Mouse (Mus musculus): ENCODE results near the gene Rpl5. TPM values are rescaled to one million over a fixed set of nuclear protein-coding genes. Genes with fewer than 3 reads are reported as not detected.

Gene Rpl5
- 100 to 1,000 TPM; 156 to 179 TPM for total RNA-seq (2023)

GRCm38 (mm10) chr5:107900206-107901013 is at the start of gene Rpl5:
Rpl5 (plus strand) TSS chr5:107900502.

GRCm38 (mm10) chr5:107874561-107875260 is 25.6 kb upstream of the Rpl5 start, which contains the start of gene Evi5:
Evi5 (minus strand) TSS chr5:107875107.

Other genes starting within 250 kb of the Rpl5 start
- 10 to 100 TPM; 17.6 to 25.3 TPM for gene Gfi1, start 174.5 kb upstream of the Rpl5 start, total RNA-seq (2023)
- gene Ube2d2b, start 70.4 kb upstream of the Rpl5 start, total RNA-seq (2023) = not detected
- 1 to 10 TPM; 4.3 to 5.0 TPM for gene Evi5, start 25.4 kb upstream of the Rpl5 start, total RNA-seq (2023)
- 10 to 100 TPM; 41.9 to 51.7 TPM for gene Fam69a, start 86.6 kb downstream of the Rpl5 start, total RNA-seq (2023)
- 10 to 100 TPM; 72.3 to 90.9 TPM for gene Mtf2, start 165.2 kb downstream of the Rpl5 start, total RNA-seq (2023)
- gene Tmed5, start 232.1 kb downstream of the Rpl5 start, total RNA-seq (2023) = 10 to 100 TPM; 45.9 to 53.4 TPM
- 1 to 10 TPM in 1 of 2 experiments, under 1 TPM in 1; 0.80 to 1.7 TPM for gene Ccdc18, start 232.4 kb downstream of the Rpl5 start, total RNA-seq (2023)

Measured in T-cell, adult 66 days (primary cell).